ENCODE assay signal across 9 mouse cellular contexts in genomic region chr1:136739486-136739885, GRCm38 (mm10).
DNase-seq lines count a peak whose midpoint lies in the region; ATAC-seq and TF ChIP-seq lines count a peak whose summit lies in the region.
"Had no signal": no experiment of that assay in that cellular context is flagged by ENCODE, and none has a peak within 500 bp of the region (broad histone marks: within the 10 kb centered on the region; RNA-seq: fewer than 3 reads in every experiment).

No protein-coding gene starts in this region.

- no peak overlapping the region for H3K27ac ChIP-seq in kidney, adult 2 months (ENCODE audit: insufficient read depth, low read depth, low read length)
- no peak overlapping the region for H3K27ac ChIP-seq in kidney, embryonic 14.5 days (ENCODE audit: low read depth, low read length)
- no peak overlapping the region for H3K27ac ChIP-seq in cortical plate, adult 2 months (ENCODE audit: insufficient read depth, low read length)
- H3K27ac ChIP-seq in liver, postnatal 0 days (ENCODE audit: low read depth) = no peak overlapping the region
- H3K27ac ChIP-seq in stomach, postnatal 0 days (replicated peaks) = no peak overlapping the region

- WGBS in kidney, adult 2 months = 82% methylated on average over 5 of the region's 5 CpGs
- 90% methylated on average over 5 of the region's 5 CpGs for WGBS in kidney, embryonic 14.5 days
- 60% methylated on average over 5 of the region's 5 CpGs for WGBS in liver, postnatal 0 days (ENCODE audit: insufficient replicate concordance)
- WGBS in stomach, postnatal 0 days = 80% methylated on average over 4 of the region's 5 CpGs

- no peak for TF ChIP-seq EP300 in liver, postnatal 0 days (IDR thresholded peaks at IDR 0.05; ENCODE audit: low read depth)
- no peak for TF ChIP-seq EP300 in stomach, postnatal 0 days (optimal IDR thresholded peaks at IDR 0.05)

- H3K4me1 ChIP-seq in kidney, adult 2 months (ENCODE audit: control insufficient read depth, insufficient read depth, low read length) = no peaks in the 10 kb centered on the region
- no peaks in the 10 kb centered on the region for H3K4me1 ChIP-seq in kidney, embryonic 14.5 days (ENCODE audit: control insufficient read depth, insufficient read depth, low read length)
- H3K4me1 ChIP-seq in cortical plate, adult 2 months (ENCODE audit: control insufficient read depth, insufficient read depth, low read length) = no peaks in the 10 kb centered on the region
- no peaks in the 10 kb centered on the region for H3K4me1 ChIP-seq in liver, postnatal 0 days (ENCODE audit: insufficient read depth)
- H3K4me1 ChIP-seq in stomach, postnatal 0 days (replicated peaks; ENCODE audit: control insufficient read depth, insufficient read depth) = no peaks in the 10 kb centered on the region

- H3K4me3 ChIP-seq in kidney, adult 2 months (ENCODE audit: insufficient read depth, low read depth, low read length) = no peak overlapping the region
- H3K4me3 ChIP-seq in kidney, embryonic 14.5 days (ENCODE audit: low read length) = no peak overlapping the region
- no peak overlapping the region for H3K4me3 ChIP-seq in cortical plate, adult 2 months (ENCODE audit: insufficient read depth, low read length)
- H3K4me3 ChIP-seq in liver, postnatal 0 days (ENCODE audit: low read depth, low read length) = no peak overlapping the region
- H3K4me3 ChIP-seq in stomach, postnatal 0 days (ENCODE audit: low read depth, low read length) = no peak overlapping the region
- H3K4me3 ChIP-seq: myocyte had no signal

- H3K36me3 ChIP-seq in kidney, adult 2 months (ENCODE audit: control insufficient read depth, insufficient read depth, low read length) = no peaks in the 10 kb centered on the region
- no peaks in the 10 kb centered on the region for H3K36me3 ChIP-seq in kidney, embryonic 14.5 days (ENCODE audit: control insufficient read depth, insufficient read depth, low read length)
- no peaks in the 10 kb centered on the region for H3K36me3 ChIP-seq in liver, postnatal 0 days (replicated peaks; ENCODE audit: insufficient read depth, low read length)
- H3K36me3 ChIP-seq in stomach, postnatal 0 days (ENCODE audit: control insufficient read depth, insufficient read depth, low read length) = no peaks in the 10 kb centered on the region

- no peak overlapping the region for H3K4me2 ChIP-seq in kidney, embryonic 14.5 days (replicated peaks; ENCODE audit: low read depth, low read length)
- H3K4me2 ChIP-seq in liver, postnatal 0 days (ENCODE audit: low read depth, low read length) = no peak overlapping the region
- H3K4me2 ChIP-seq in stomach, postnatal 0 days (replicated peaks; ENCODE audit: low read depth) = no peak overlapping the region

- no peaks in the 10 kb centered on the region for H3K9me3 ChIP-seq in kidney, embryonic 14.5 days (ENCODE audit: control insufficient read depth, low read length)
- H3K9me3 ChIP-seq in liver, postnatal 0 days (ENCODE audit: low read length) = no peaks in the 10 kb centered on the region
- no peaks in the 10 kb centered on the region for H3K9me3 ChIP-seq in stomach, postnatal 0 days (ENCODE audit: control insufficient read depth, low read length)

- ATAC-seq in kidney, embryonic 14.5 days (ENCODE audit: low FRiP score, low TSS enrichment) = no peak
- ATAC-seq in liver, postnatal 0 days = no peak
- ATAC-seq in stomach, postnatal 0 days (ENCODE audit: low FRiP score, low TSS enrichment) = no peak
- ATAC-seq in erythroblast, adult 5-6 weeks (replicated peaks; ENCODE audit: low FRiP score, poor library complexity, severe bottlenecking) = no peak

- H3K9ac ChIP-seq in kidney, embryonic 14.5 days (ENCODE audit: low read depth, low read length) = no peak overlapping the region
- no peak overlapping the region for H3K9ac ChIP-seq in liver, postnatal 0 days (replicated peaks)
- no peak overlapping the region for H3K9ac ChIP-seq in stomach, postnatal 0 days (ENCODE audit: low read length)

- H3K27me3 ChIP-seq in kidney, adult 2 months (replicated peaks; ENCODE audit: control insufficient read depth, insufficient read depth, low read length) = no peaks in the 10 kb centered on the region
- no peaks in the 10 kb centered on the region for H3K27me3 ChIP-seq in kidney, embryonic 14.5 days (ENCODE audit: control insufficient read depth, insufficient read depth, low read length)
- H3K27me3 ChIP-seq in liver, postnatal 0 days (ENCODE audit: insufficient read depth, low read length) = no peaks in the 10 kb centered on the region
- no peaks in the 10 kb centered on the region for H3K27me3 ChIP-seq in stomach, postnatal 0 days (ENCODE audit: control insufficient read depth, insufficient read depth, low read length)

- no peak for TF ChIP-seq POLR2A in kidney, adult 2 months (IDR thresholded peaks at IDR 0.05; ENCODE audit: low read depth, low read length)
- TF ChIP-seq POLR2A in cortical plate, adult 2 months (IDR thresholded peaks at IDR 0.05; ENCODE audit: extremely low read depth, insufficient read depth, low read length) = no peak

- peak; percentile 46 for DNase-seq in kidney, adult 2 months
- DNase-seq in NIH3T3 (ENCODE audit: low read depth) = peak; percentile 83
- peak; percentile 22 to 47 for DNase-seq in kidney, adult 8-10 months
- DNase-seq in liver, postnatal 0 days = peak; percentile 45
- DNase-seq in stomach, postnatal 0 days (ENCODE audit: low spot score) = peak; percentile 28

- TF ChIP-seq CTCF in kidney, adult 2 months (conservative IDR thresholded peaks at IDR 0.05; ENCODE audit: insufficient read depth, insufficient read length, low read depth, low read length) = peak; percentile 78
- TF ChIP-seq CTCF in cortical plate, adult 2 months (IDR thresholded peaks at IDR 0.05; ENCODE audit: extremely low read depth, insufficient read depth, low read length) = peak; percentile 86
- peak; percentile 65 for TF ChIP-seq CTCF in liver, postnatal 0 days (IDR thresholded peaks at IDR 0.05; ENCODE audit: low read depth)
- TF ChIP-seq CTCF in stomach, postnatal 0 days (IDR thresholded peaks at IDR 0.05; ENCODE audit: low read depth) = peak; percentile 69

Comparison
In these comparisons a context has a peak if more than half of its experiments do, and no peak if none do; other contexts are left out.
1. DNase-seq: peak in every context shown above with its lines; median percentile 83 in NIH3T3; 46 in kidney, adult 2 months; 45 in liver, postnatal 0 days; 34 in kidney, adult 8-10 months; 28 in stomach, postnatal 0 days.